Mouse (Mus musculus) right cerebral cortex, adult 2 months (tissue): ENCODE measurements around the gene Nav3.

ENCODE experiments used
- DNase-seq, 2 experiments: peaks; one replicate each; pipeline ENCODE4 v3.0.0; 2021 to 2022; ENCODE audit warnings: low spot score in 2 of 2

Gene Nav3

DNA sequence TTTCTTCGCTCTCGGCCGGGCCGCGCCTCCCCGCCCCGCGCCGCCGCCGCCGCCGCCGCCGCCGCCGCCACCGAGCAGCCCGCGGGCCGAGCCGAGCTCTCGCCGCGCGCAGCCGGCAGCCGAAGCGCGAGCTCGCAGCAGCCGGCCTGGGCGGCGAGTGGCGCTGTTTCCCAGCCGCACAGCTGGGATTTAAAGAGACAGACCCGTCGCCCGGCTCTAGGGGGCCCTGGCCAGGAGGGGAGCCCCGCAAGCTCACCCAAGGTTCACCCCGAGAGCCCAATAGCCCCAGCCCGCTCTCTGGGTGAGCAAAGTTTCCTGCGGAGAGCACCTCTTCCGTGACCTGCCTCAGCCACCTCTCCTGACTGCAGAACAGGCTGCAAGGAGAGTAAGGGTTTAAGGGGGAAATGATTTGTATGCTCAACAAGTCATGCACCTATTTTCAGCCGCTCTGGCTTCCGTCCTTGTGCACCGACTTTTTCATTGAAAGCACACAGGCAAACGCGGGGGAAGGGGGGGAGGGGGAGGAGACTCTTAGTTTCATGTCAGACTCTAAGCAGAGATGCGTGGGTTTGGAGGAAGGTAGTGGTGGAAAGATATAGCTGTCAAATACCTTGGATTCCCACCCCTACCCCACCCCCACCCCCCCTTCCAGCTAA, at the start of gene Nav3:
Gene Nav3 (minus strand): TSS at position 367 of the 656 bp plus-strand sequence.
- DNase-seq = peak; percentile 72 to 79

DNA sequence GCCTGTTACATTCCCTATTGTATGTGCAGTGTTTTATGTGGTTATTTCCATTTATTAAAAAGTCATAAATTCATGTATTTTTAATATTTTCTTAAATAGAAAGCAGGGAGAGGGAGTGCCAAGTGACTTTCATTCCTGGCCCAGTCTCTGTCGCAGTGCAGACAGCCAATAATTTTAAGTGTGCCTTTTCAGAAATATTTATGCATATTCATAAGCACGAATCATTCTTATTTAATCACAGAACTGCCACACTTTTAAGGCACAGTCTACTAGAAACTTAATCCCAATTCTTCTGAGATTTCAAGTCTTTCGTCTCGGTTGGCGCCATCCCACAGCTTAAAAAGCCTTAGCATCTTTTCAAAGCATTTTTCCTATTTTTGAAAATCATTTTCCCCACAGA, 29.3 kb upstream of the Nav3 start:
- DNase-seq = no peak

DNA sequence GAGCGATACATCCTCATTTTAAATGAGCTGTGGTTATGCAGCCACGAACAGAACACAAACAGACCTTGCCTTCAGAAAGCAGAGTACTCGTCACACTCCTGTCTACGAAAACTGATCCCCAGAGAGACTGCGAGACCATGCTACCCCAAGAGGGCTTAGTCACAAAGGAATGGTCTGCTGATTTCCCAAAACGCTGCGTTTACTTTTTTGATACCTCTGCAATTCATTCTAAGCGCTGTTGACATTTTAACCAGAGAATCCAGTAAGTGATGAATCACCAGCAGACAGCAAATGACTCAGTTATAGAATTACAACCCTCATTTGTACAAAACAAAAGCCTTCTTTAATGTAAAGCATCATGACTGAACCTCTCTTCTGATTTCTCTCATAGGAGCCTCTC, 28.8 kb upstream of the Nav3 start:
- DNase-seq = no peak

DNA sequence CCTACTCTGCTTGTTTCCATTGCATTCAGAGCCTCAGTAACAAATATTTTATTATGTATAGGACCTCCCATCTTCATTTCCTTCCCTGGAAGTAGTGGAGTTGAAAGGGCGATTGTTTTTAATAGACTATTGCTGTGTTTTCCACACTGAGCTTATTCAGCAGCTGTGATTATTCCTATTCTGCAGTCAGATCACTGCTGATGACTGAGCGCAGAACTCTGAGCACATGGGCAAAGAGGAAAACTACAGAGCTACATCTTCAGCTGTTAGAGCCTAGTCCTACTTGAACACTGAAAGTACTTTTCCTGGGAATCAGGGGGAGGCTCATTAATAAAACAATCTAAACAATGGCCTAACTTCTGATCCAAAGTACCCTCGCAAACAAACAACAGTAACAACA, 23.2 kb upstream of the Nav3 start:
- no peak for DNase-seq

DNA sequence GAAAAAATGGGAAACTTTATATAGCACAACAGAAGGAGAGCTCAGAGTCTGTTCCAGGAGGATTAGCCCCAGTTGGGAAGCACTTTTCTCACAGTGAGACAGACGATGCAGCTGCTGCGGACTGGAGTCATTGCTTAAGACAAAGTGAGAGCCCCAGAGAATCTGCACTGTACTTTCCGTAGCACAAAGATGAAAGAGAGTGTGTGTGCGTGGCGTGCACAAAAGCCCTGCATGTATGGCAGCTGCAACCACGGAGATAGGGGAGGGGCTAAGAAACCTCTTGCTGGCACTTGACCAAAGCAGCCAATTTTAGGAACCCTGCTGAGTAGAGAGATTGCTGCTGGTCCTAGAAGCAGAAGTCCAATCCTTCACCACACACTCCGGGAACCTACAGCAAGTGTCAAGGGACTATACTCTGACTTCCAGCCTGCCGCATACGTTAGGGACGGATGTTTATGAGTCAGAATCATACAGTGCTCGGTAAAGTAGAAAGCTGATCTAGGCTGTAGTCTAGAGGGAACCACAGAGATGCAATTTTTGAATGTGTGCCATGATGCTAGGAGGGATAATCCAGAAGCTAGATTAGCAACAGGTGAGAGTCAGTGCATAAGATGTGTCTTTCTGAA, 21.8 kb upstream of the Nav3 start:
- peak in 1 of 2 experiments; percentile 37 for DNase-seq

DNA sequence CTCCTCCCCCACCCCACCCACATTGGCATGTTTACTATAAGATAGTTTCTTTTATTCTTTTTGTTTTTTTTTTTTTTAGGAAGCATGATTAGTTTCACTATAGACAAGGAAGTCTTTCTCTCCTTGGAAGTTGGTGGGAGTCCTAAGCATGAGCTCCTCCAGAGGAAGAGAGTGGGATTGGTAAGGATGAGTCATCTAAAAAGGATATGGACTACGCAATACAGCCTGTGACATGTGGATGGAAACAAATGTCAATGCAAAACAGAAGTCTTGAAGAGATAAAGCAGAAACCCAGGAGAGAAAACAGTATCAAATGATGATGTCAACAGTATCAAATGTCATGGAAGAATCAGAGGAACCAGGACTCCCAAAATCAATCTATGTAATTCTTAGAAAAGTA, 18.1 kb upstream of the Nav3 start:
- DNase-seq = no peak

DNA sequence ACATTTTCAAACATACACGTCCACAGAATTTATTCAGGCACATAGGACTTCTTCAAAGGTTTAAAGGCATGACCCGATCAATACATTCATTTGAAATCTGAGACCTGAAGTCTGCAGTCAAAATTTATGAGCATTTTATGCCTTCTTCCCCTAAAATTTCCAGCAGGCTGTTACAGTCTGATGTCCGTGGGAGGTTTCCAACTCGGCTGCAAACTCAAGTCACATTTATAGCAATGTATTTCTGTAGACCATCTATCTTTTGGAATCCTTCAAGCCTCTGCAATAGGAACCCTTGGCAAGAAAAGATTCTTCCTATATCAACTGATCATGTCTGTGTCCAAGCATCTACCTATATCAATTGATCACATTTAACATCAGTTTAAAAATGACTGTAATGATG, 13.4 kb upstream of the Nav3 start:
- peak; percentile 26 to 40 for DNase-seq

DNA sequence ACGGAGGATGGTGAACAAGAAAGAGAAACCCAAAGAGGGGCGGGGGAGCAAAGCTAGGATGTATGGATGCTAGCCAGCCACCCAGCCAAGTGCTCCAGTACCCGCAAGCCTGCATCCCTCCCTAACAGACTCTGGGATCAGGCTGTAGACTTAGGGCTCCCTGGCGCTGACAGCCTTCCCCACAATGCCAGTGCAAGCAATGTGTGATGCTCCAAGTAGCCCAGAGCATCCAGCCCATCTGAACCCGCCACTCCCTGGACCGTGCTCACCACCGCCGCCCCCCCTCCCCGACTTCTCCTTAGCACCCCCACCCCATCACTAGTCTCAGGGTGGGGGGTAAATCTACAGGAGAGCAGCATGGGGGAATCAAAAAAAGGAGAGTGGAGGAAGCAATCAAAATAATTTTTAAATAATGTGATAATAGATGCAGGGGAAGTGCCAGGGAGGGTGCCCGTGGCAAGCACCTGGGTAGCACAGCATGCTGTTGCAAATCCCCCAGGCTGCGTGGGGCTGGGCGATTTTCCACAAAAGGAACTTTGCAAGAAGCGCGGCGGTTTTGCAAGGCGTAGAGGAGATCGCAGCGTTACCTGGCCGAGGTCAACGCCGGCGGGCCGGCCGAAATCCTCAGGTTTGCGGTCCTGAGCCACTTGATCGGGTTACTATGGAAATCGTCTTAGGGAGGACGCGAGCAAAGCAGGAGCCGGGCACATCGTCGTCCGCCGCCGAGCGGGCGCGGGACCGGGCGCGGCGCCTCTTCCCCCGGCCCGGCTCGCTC, 754 bp downstream of the Nav3 start:
- peak; percentile 54 to 55 for DNase-seq

DNA sequence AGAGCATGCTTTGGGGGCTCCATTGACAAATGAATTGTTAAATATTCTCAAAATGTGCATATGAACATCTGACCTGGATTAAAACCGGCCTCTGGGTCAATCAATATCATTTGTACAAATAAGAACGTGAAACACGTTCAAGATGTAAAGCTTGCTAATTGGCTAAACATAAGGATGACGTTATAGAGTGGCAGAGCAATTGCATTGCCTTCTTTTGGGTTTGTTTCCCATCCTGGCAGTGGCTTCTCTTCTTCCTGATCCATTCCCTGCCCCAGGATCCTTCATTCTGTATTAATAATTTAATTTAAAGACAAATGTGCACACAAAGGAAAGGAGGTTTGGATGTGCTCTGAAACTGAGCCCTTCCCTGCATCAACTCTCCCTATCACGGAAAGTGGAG, 2.4 kb downstream of the Nav3 start:
- no peak for DNase-seq

DNA sequence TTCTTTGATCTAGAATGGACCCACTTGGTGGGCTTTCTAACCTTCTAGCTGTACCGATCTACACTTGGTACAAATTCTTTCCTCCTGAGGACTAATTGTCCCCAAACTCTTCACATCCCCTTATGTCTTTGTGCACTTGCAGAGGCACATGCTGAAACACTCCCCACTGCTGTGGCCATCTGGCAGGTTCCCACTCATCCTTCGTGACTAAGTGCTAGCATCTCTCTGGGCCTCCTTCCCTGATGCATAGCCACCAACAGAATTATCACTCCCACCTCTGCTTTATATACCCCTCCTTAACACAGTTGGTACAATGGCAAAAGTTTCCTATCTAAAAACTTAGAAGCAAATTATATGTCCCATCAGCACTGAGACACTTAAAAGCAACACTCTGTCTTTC, 15.6 kb downstream of the Nav3 start:
- DNase-seq = peak; percentile 81 to 85

DNA sequence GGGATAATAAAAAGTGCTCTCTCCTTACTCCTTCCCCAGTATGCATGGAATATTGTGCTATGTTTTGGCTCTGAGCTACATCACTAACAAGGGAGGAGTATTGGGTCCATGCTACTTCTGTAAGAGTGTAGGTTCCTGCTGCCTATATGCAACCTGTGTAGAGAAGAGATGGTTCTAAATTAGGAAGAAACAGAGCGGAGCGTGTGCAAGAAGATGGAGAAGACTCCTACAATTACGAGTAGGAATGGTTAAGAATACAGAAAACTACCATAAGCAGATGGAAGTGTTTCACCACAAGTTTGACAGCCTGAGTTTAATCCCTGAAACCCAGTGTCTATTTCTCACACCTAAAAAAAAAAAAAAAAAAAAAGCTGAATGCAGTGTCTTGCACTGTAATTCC, 24.9 kb downstream of the Nav3 start:
- no peak for DNase-seq

DNA sequence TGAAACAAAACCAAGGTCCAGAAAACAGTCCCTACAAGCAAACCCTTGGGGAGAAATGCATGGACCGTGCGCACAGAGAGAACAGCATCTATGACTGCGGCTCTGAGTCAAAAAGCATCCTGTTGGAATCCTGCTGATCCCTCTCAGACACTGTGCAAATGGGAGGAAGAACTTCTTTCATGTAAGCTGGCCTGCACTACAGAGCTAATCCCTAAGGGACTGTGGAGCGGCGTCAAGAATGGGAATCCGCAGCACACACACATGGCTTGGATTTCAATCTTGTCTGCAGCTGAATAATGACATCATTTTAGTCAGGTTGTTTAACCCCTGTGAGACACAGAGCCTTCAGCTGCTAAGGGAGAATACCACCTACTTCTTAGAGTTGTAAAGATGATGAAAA, 26.4 kb downstream of the Nav3 start:
- DNase-seq = no peak

DNA sequence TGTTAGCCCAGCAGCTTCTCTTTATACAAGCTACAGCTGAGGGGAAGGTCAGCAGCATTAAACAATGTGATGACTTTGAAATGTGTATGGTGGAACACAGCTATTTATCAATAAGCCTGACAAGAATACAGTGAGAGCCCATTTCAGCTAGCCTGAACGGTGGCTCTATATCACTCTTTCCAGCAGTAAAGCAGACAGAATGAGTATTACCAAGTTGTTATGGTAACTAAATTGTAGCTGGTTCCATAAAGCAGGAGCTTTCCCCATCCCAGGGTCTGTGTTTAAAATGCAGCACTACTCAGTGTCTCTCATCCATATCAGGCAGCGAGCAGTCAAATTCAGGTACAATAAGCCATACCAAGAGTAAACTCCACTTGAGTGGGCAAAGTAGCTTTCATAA, 27.0 kb downstream of the Nav3 start:
- no peak for DNase-seq

DNA sequence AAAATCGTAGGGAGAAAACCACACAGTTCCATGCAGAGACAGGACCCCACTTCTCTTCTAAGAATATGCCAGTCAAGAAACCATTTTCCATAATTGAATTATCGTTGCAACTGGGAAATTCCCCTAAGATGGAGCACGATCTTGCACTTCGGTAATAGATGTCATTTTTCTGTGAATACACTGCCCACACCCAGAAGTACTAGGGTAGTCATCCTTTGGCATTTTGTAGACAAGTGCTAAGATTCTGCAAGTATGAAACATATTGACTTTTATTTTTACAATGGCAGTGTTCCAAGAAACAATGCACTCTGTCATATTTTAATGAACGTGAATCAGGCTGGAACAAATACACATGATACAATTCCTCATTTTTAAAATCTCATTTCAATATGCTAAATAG, 34.5 kb downstream of the Nav3 start:
- no peak for DNase-seq

DNA sequence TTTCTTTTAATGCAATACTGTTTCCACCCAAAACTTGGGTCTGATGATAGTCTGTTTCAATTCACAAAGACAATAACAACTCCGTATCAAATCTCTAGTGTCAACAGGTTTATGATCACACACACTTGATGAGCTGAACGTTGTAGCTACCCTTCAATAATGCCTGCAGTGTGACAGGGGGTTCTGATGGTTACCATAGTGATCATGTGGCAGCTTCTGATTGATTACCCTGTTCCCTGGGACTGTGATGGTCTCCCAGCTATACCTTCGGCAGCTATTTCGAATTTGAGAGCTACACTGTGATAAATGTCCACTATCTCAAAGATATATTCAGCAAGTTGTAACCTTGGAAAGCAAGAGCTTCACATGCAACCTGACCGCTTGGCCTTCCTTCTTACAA, 39.0 kb downstream of the Nav3 start:
- no peak for DNase-seq

DNA sequence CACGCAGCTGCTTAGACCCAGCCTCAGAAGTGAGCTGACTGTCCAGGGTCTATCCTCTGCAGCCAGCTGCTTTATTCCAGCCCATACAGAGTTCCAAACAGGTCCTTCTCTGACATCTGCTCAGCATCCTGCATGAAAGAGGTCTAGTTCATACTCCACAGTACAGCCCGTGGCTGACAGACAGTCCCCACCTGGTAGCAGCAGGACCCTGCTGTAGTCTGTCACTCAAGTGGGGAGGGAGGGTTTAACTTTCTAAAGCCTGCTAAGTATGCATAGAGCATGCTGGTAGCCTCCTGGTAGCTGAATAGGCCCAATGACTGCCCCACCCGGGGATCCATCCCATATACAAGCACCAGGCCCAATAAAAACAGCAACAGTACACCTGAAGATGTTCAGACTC, 40.4 kb downstream of the Nav3 start:
- no peak for DNase-seq

DNA sequence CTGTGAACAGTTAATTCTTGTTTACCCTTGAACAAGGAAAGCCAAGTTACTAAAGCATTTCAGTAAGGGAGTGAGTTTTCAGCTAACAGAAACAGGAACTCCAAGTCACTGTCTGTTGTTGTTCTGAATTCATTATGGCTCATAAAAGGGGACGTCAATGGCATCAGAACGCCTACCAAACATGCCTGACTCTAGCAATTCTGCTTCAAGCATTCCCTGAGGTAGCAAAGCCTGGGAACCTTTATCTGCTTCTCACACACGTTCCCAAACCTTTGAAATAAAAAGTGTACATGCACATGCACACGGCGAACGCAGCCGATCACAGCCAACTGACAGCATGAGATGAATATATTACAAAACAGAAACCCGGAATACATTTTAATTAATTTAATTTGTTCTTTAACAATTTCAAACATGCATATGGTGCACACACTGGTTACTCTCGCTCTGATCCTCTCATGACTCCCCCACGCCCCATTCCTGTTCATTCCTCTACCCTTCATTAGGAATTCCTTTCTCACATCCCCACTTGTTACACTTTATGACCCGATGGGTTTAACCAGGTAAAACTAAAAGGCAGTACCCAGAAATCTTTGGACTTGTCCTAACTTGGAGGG, 42.6 kb downstream of the Nav3 start:
- DNase-seq = no peak

DNA sequence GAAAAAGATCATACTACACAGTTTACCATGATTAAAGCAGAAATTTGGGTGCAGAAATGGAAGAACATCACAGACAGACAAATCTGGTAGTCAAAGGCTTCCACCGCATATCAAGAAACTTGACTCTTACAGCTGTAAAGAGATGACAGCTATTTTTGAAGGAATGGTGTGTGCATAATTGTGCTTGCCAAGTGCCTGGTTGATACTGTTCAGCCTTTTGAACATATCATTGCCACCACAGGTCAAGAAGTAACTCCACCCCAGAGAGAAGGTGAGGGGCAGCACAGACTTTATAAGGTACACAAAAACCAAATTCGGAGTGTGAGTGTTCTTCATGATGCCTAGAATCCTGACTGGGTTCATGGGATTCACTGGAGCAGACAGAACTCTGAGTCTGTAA, 53.1 kb downstream of the Nav3 start:
- DNase-seq = no peak

DNA sequence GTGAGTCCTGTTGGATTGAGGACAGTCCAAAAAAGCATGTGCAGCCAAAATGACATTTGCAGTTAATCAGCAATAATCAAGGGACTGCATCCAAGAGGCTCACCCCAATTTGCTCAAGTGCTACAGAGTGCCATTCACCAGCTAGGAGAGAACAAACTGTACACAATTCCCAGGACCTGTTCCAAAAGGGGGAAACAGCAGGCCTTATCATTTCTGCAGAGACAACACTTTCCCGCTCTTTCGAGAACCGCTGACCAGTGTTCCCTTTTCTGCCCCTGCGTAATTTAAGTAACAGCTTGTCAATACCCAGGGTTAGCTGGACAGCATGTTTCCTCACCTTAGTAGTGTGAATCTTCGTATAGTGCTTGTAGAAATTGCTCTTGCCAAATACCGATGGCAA, 55.4 kb downstream of the Nav3 start:
- no peak for DNase-seq

DNA sequence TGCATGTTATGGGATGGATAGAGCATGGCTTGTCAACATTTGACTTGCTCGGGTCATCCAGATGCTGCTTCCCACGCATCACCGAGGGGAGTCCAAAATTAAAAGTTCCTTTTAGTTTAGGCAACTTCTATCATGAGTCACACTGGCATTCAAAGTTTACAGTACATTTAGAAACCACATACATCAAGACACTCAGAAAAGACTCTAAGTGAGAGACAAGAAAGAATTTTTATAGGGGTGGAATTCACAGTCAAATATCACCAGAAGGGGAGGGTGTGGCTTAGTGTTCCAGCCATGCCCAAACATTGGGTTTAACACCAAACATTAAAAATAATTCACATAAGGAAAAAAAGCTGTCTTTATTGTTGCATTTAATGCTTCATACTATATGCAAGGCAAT, 57.4 kb downstream of the Nav3 start:
- no peak for DNase-seq

DNA sequence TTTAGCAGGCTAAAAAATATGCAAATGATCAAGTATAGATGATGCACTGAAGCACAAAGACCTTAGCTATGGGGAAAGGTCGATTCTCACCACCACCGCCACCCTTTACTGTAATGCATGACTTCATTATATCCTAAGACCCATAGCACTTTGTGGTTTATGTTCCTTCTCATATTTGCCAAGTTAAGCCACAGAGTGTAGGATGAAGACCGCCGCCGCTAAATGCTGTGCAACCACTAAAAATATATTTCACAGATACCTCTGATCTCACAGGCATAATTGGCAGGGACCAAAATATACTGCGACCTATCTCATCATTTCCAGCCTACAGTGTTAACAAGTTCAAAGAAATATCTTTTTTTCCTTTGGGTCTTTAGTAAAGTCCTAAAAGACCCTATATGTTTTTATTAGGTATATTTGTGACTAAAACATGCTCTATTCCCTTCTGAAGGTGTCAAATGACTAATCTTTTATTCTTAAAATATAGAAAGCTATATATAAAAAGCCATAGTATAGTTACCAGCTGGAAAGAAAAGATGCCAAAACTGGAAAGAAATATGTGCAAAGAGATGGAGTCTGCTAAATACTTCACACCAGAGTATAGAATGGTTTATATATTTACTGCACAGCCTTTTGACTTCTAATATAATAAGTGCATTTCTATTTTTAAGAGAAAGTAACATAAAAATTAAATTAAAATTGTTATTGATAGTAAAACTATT, 69.4 kb downstream of the Nav3 start:
- DNase-seq = peak in 1 of 2 experiments; percentile 34
